Mouse (Mus musculus): ENCODE measurements at regions not wholly inside any gene's neighbourhood (a gene's known extent, or its start where the extent isn't known, plus 50 kb on each side); places are given as distances from the start of the nearest gene placed in this dataset.

DNA sequence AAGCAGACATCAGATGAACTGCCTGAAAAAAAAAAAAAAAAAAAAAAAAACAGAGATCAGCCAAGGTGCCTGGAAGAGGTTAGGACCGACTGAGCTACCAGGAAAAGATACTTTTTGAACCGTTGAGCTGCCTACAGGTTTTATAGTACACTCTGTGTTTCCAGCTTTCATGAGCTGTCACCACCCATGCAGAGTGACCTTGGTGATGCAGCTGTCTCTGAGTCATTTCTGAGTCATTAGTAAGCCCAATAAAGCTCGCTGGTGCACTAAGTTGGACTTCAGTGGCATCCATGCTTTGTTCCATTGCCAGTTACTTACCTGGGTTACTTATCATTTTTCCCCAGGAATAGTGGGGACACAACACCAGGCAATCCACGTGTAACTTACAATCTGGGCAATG lies 592.9 kb upstream of the Arpp21 start:
- no peaks in the 10 kb centered on the region for H3K4me1 ChIP-seq (ENCODE audit: control insufficient read depth, insufficient read depth, low read length)
- no peak overlapping the region for H3K4me2 ChIP-seq (ENCODE audit: low read depth, low read length)
- WGBS = 56% methylated on average over 4 of the region's 4 CpGs
- H3K9ac ChIP-seq (ENCODE audit: low read length) = no peak overlapping the region
- no peaks in the 10 kb centered on the region for H3K9me3 ChIP-seq (replicated peaks; ENCODE audit: control insufficient read depth, low read length)
- H3K4me3 ChIP-seq (ENCODE audit: low read length) = no peak overlapping the region
- no peaks in the 10 kb centered on the region for H3K27me3 ChIP-seq (ENCODE audit: control insufficient read depth, insufficient read depth, low read length)
- no peaks in the 10 kb centered on the region for H3K36me3 ChIP-seq (ENCODE audit: control insufficient read depth, insufficient read depth)
- H3K27ac ChIP-seq (ENCODE audit: low read length) = no peak overlapping the region
- no peak for ATAC-seq (replicated peaks; ENCODE audit: extremely low read depth, insufficient read depth, low FRiP score)

GRCm38 (mm10) chr9:112826592-112826991 lies 590.9 kb upstream of the Arpp21 start:
- Histone ChIP-seq H3K9me3 (replicated peaks; ENCODE audit: control insufficient read depth, low read length) (no peaks in the 10 kb centered on the region), H3K36me3 (ENCODE audit: control insufficient read depth, insufficient read depth) (no peaks in the 10 kb centered on the region), H3K9ac (ENCODE audit: low read length) (no peak overlapping the region), H3K27me3 (ENCODE audit: control insufficient read depth, insufficient read depth, low read length) (no peaks in the 10 kb centered on the region), H3K4me3 (ENCODE audit: low read length) (no peak overlapping the region), H3K4me1 (ENCODE audit: control insufficient read depth, insufficient read depth, low read length) (no peaks in the 10 kb centered on the region), H3K27ac (ENCODE audit: low read length) (no peak overlapping the region), H3K4me2 (ENCODE audit: low read depth, low read length) (no peak overlapping the region)
- no peak for ATAC-seq (replicated peaks; ENCODE audit: extremely low read depth, insufficient read depth, low FRiP score)
- 40% methylated on average over 5 of the region's 5 CpGs for WGBS

- no peak overlapping the region for H3K4me3 ChIP-seq (ENCODE audit: low read length)
- H3K27ac ChIP-seq (ENCODE audit: low read length) = no peak overlapping the region
- 89% methylated on average over 1 of the region's 1 CpGs for WGBS
- ATAC-seq (replicated peaks; ENCODE audit: extremely low read depth, insufficient read depth, low FRiP score) = no peak
- H3K4me2 ChIP-seq (ENCODE audit: low read depth, low read length) = no peak overlapping the region
- H3K9me3 ChIP-seq (replicated peaks; ENCODE audit: control insufficient read depth, low read length) = no peaks in the 10 kb centered on the region
- H3K27me3 ChIP-seq (ENCODE audit: control insufficient read depth, insufficient read depth, low read length) = no peaks in the 10 kb centered on the region
- no peaks in the 10 kb centered on the region for H3K36me3 ChIP-seq (ENCODE audit: control insufficient read depth, insufficient read depth)
- no peak overlapping the region for H3K9ac ChIP-seq (ENCODE audit: low read length)
- no peaks in the 10 kb centered on the region for H3K4me1 ChIP-seq (ENCODE audit: control insufficient read depth, insufficient read depth, low read length)
These were observed 586.2 kb upstream of the Arpp21 start for GRCm38 (mm10) chr9:112821940-112822339.

- Histone ChIP-seq H3K9me3 (replicated peaks; ENCODE audit: control insufficient read depth, low read length) (no peaks in the 10 kb centered on the region), H3K4me1 (ENCODE audit: control insufficient read depth, insufficient read depth, low read length) (no peaks in the 10 kb centered on the region), H3K36me3 (ENCODE audit: control insufficient read depth, insufficient read depth) (no peaks in the 10 kb centered on the region), H3K4me3 (ENCODE audit: low read length) (no peak overlapping the region), H3K27ac (ENCODE audit: low read length) (no peak overlapping the region), H3K4me2 (ENCODE audit: low read depth, low read length) (no peak overlapping the region), H3K27me3 (ENCODE audit: control insufficient read depth, insufficient read depth, low read length) (no peaks in the 10 kb centered on the region), H3K9ac (ENCODE audit: low read length) (no peak overlapping the region)
- WGBS = 55% methylated on average over 1 of the region's 1 CpGs
- ATAC-seq (replicated peaks; ENCODE audit: extremely low read depth, insufficient read depth, low FRiP score) = no peak
These were observed 576.2 kb upstream of the Arpp21 start for GRCm38 (mm10) chr9:112811946-112812345.

DNA sequence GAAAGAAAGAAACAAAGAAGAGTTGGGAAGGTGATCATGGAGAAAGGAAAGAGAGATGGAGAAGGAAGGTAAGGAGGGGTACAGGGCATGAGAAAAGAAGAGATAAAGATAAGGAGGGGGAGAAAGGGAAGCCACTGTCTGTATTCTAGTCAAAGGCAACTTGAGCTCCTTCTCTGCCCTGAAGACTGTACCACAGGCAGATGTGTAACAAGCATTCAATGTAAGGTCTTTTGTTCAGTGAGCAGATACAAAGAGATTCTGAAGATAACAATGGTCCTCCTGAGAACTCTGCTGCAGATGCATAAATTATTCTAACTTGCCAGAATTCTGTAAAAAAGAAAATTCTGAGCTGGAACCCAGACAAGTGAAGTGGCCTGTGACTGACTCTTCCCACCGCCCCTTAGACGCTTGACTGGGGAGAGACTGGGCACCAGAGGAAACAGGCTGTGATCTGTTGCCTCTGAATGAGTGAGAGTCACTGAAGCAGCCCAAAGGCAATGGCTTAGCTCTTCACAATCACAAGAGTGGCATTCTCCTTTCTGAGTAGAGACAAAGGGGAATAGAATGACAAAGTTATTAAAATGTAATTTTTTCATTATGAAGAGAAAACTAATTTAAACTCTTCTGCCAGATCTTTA lies 564.0 kb upstream of the Arpp21 start:
- Histone ChIP-seq H3K4me3 (ENCODE audit: low read length) (no peak overlapping the region), H3K27ac (ENCODE audit: low read length) (no peak overlapping the region), H3K4me1 (ENCODE audit: control insufficient read depth, insufficient read depth, low read length) (no peaks in the 10 kb centered on the region), H3K36me3 (ENCODE audit: control insufficient read depth, insufficient read depth) (no peaks in the 10 kb centered on the region), H3K4me2 (ENCODE audit: low read depth, low read length) (no peak overlapping the region), H3K9ac (ENCODE audit: low read length) (no peak overlapping the region), H3K9me3 (replicated peaks; ENCODE audit: control insufficient read depth, low read length) (no peaks in the 10 kb centered on the region), H3K27me3 (ENCODE audit: control insufficient read depth, insufficient read depth, low read length) (no peaks in the 10 kb centered on the region)
- 81% methylated on average over 2 of the region's 2 CpGs for WGBS
- ATAC-seq (replicated peaks; ENCODE audit: extremely low read depth, insufficient read depth, low FRiP score) = no peak

DNA sequence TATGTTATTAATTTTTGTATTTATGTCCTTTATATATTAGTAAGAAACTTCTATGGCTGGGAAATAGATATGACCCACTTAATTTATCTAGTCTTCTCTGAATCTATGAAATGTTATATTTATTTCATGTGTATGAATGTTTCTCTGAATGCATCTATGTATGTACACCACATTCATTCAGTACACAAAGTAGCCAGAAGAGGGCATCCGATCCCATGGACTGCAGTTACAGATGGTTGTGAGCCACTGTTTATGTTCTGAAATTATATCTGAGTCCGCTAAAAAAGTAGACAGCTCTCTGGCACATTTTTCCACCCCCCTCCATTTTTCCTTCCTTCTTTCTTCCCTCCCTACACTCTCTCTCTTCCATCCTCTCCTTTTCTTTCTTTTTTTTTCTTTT lies 557.8 kb upstream of the Arpp21 start:
- Histone ChIP-seq H3K27ac (ENCODE audit: low read length) (no peak overlapping the region), H3K27me3 (ENCODE audit: control insufficient read depth, insufficient read depth, low read length) (no peaks in the 10 kb centered on the region), H3K4me2 (ENCODE audit: low read depth, low read length) (no peak overlapping the region), H3K36me3 (ENCODE audit: control insufficient read depth, insufficient read depth) (no peaks in the 10 kb centered on the region), H3K9me3 (replicated peaks; ENCODE audit: control insufficient read depth, low read length) (no peaks in the 10 kb centered on the region; the same call in 1 of the 2 replicates), H3K9ac (ENCODE audit: low read length) (no peak overlapping the region), H3K4me1 (ENCODE audit: control insufficient read depth, insufficient read depth, low read length) (no peaks in the 10 kb centered on the region), H3K4me3 (ENCODE audit: low read length) (no peak overlapping the region)
- no peak for ATAC-seq (replicated peaks; ENCODE audit: extremely low read depth, insufficient read depth, low FRiP score)
- 63% methylated on average over 2 of the region's 2 CpGs for WGBS

DNA sequence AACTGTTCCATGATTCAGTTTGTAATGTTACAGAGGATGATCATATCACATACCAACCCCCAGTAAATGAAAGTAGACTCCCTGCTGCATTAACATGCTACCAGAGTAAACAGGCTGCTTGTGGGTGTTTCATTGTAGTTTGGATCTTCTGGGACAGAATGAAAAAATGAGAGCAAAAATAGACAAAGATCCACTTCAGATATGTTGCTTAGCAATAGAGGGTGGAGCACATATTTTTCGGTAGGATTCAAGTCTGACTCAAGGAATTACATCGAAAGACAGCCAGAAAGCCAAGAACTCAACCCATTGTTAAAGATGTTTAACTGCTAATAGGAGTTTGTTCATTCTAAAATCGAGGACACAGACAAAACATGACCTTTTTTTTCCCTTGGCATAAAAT lies 536.2 kb upstream of the Arpp21 start:
- no peak overlapping the region for H3K27ac ChIP-seq (ENCODE audit: low read length)
- no peaks in the 10 kb centered on the region for H3K36me3 ChIP-seq (ENCODE audit: control insufficient read depth, insufficient read depth)
- 74% methylated on average over 3 of the region's 3 CpGs for WGBS
- H3K4me1 ChIP-seq (ENCODE audit: control insufficient read depth, insufficient read depth, low read length) = no peaks in the 10 kb centered on the region
- H3K4me2 ChIP-seq (ENCODE audit: low read depth, low read length) = no peak overlapping the region
- no peak for ATAC-seq (replicated peaks; ENCODE audit: extremely low read depth, insufficient read depth, low FRiP score)
- no peaks in the 10 kb centered on the region for H3K27me3 ChIP-seq (ENCODE audit: control insufficient read depth, insufficient read depth, low read length)
- no peak overlapping the region for H3K4me3 ChIP-seq (ENCODE audit: low read length)
- no peak overlapping the region for H3K9ac ChIP-seq (ENCODE audit: low read length)
- H3K9me3 ChIP-seq (replicated peaks; ENCODE audit: control insufficient read depth, low read length) = no peaks in the 10 kb centered on the region

DNA sequence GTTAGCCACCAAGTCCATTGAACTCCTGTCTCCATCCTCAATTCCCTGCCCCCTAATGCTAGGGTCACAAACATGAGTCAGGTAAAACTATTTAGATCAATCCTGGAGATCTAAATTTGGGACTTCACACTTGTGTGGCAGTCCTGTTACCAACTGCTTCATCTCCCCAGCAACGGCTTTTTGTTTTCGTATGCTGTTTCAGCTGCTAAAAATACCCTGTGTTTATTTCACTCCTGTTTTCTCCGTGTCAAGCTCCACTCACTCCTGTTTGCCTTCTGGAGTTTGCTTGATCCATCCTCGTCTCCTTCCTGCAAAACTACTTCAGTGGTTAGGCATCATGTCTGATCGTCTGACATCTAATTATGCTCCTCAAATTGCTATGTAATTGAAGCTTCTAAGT lies 508.9 kb upstream of the Arpp21 start:
- no peak overlapping the region for H3K27ac ChIP-seq (ENCODE audit: low read length)
- no peak for ATAC-seq (replicated peaks; ENCODE audit: extremely low read depth, insufficient read depth, low FRiP score)
- H3K4me2 ChIP-seq (ENCODE audit: low read depth, low read length) = no peak overlapping the region
- H3K4me3 ChIP-seq (ENCODE audit: low read length) = no peak overlapping the region
- no peaks in the 10 kb centered on the region for H3K4me1 ChIP-seq (ENCODE audit: control insufficient read depth, insufficient read depth, low read length)
- no peak overlapping the region for H3K9ac ChIP-seq (ENCODE audit: low read length)
- no peaks in the 10 kb centered on the region for H3K27me3 ChIP-seq (ENCODE audit: control insufficient read depth, insufficient read depth, low read length)
- H3K36me3 ChIP-seq (ENCODE audit: control insufficient read depth, insufficient read depth) = no peaks in the 10 kb centered on the region
- no peaks in the 10 kb centered on the region for H3K9me3 ChIP-seq (replicated peaks; ENCODE audit: control insufficient read depth, low read length)
- 42% methylated on average over 5 of the region's 5 CpGs for WGBS

DNA sequence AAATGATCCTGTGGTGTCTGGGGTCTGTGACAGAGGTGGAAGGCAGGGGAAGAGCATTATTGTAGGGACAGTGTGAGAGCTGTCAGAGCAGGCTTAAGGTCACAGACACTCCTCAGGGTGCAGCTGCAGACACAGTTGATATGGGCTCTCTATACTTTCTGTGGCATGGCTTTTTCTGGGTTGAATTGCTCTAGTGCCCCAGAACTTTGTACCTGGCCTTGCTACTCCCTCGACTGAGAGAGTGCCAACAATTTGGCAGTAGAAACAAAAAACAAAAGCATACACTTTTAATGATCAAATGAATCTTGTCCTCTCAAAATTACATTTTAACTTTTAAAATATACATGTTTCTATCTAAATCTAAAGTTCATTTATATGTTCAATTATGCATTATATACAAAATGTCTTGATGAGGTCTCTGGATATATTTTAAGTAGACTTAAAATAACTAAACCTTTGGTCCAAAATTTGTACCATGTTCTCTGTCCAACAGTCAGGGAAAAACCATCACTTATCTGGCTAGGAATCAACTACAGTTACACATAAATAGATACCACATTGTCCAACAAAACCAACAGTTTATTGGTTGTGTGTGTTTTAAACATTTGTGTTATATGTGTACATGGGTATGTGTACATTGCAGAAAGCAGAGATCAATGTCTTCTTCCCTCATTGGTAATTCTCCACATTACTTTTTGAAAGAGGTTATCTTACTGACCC lies 508.3 kb upstream of the Arpp21 start:
- H3K4me1 ChIP-seq (ENCODE audit: control insufficient read depth, insufficient read depth, low read length) = no peaks in the 10 kb centered on the region
- H3K9me3 ChIP-seq (replicated peaks; ENCODE audit: control insufficient read depth, low read length) = no peaks in the 10 kb centered on the region
- H3K4me3 ChIP-seq (ENCODE audit: low read length) = no peak overlapping the region
- H3K27me3 ChIP-seq (ENCODE audit: control insufficient read depth, insufficient read depth, low read length) = no peaks in the 10 kb centered on the region
- H3K27ac ChIP-seq (ENCODE audit: low read length) = no peak overlapping the region
- no peak for ATAC-seq (replicated peaks; ENCODE audit: extremely low read depth, insufficient read depth, low FRiP score)
- H3K36me3 ChIP-seq (ENCODE audit: control insufficient read depth, insufficient read depth) = no peaks in the 10 kb centered on the region
- H3K9ac ChIP-seq (ENCODE audit: low read length) = no peak overlapping the region
- no peak overlapping the region for H3K4me2 ChIP-seq (ENCODE audit: low read depth, low read length)
- 52% methylated on average over 1 of the region's 1 CpGs for WGBS
